Mouse (Mus musculus): ENCODE measurements at regions not wholly inside any gene's neighbourhood (a gene's known extent, or its start where the extent isn't known, plus 50 kb on each side); places are given as distances from the start of the nearest gene placed in this dataset.

DNA sequence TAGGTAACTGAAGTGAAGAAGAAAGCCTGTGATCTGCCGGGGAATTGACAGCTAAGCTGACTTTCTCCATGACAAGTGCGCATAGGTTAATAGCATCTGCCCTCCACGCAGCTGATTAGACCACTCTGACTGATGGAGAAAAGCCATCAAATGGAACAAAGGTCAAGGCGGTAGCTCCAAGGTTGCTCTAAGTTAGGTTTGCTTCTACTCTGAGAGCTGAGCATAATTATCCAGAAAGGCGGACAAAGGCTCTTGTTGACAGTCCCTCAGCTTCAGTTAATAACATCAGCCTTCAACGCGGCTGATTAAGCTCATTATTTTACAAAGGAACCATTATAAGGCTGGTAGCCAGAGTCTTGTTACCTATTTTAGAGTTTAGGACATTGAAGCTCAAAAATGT, 54.0 kb upstream of the Enpep start:
- Histone ChIP-seq H3K27ac (ENCODE audit: low read depth, low read length) (no peak overlapping the region), H3K4me1 (replicated peaks; ENCODE audit: control insufficient read depth, insufficient read depth, low read length) (no peaks in the 10 kb centered on the region), H3K9ac (ENCODE audit: low read depth, low read length) (no peak overlapping the region), H3K27me3 (replicated peaks; ENCODE audit: control insufficient read depth, insufficient read depth, low read length) (no peaks in the 10 kb centered on the region), H3K36me3 (ENCODE audit: control insufficient read depth, insufficient read depth) (no peaks in the 10 kb centered on the region), H3K4me2 (replicated peaks; ENCODE audit: low read depth) (no peak overlapping the region), H3K9me3 (ENCODE audit: control insufficient read depth) (no peaks in the 10 kb centered on the region), H3K4me3 (ENCODE audit: low read depth, low read length) (no peak overlapping the region)
- ATAC-seq: no peak
- WGBS: 55% methylated on average over 7 of the region's 7 CpGs
- no peak for TF ChIP-seq CTCF (IDR thresholded peaks at IDR 0.05; ENCODE audit: low read depth)

DNA sequence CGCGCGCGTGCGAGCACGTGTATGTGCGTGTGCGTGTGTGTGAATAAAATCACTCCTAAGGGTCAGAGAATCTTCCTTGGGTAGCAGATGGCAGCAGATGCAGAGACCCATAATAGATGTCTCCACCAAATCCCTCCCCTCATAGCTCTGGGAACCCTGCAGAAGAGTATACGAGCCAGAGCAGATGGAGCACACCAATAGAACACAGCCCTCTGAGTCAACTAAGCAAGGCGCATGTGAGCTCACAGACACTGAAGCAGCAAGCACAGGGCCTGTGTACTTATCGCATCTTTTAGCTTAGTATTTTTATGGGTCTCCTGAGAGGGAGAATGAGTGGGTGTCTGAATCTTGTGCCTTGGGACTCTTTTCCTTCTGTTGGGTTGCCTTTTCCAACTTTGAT, 58.0 kb upstream of the Enpep start:
- H3K4me3 ChIP-seq (ENCODE audit: low read depth, low read length): no peak overlapping the region
- no peak overlapping the region for H3K4me2 ChIP-seq (replicated peaks; ENCODE audit: low read depth)
- TF ChIP-seq CTCF (IDR thresholded peaks at IDR 0.05; ENCODE audit: low read depth): no peak
- no peak for ATAC-seq
- H3K36me3 ChIP-seq (ENCODE audit: control insufficient read depth, insufficient read depth): no peaks in the 10 kb centered on the region
- H3K27me3 ChIP-seq (replicated peaks; ENCODE audit: control insufficient read depth, insufficient read depth, low read length): no peaks in the 10 kb centered on the region
- 92% methylated on average over 11 of the region's 11 CpGs for WGBS
- H3K9me3 ChIP-seq (ENCODE audit: control insufficient read depth): no peaks in the 10 kb centered on the region
- no peaks in the 10 kb centered on the region for H3K4me1 ChIP-seq (replicated peaks; ENCODE audit: control insufficient read depth, insufficient read depth, low read length)
- no peak overlapping the region for H3K27ac ChIP-seq (ENCODE audit: low read depth, low read length)
- no peak overlapping the region for H3K9ac ChIP-seq (ENCODE audit: low read depth, low read length)

DNA sequence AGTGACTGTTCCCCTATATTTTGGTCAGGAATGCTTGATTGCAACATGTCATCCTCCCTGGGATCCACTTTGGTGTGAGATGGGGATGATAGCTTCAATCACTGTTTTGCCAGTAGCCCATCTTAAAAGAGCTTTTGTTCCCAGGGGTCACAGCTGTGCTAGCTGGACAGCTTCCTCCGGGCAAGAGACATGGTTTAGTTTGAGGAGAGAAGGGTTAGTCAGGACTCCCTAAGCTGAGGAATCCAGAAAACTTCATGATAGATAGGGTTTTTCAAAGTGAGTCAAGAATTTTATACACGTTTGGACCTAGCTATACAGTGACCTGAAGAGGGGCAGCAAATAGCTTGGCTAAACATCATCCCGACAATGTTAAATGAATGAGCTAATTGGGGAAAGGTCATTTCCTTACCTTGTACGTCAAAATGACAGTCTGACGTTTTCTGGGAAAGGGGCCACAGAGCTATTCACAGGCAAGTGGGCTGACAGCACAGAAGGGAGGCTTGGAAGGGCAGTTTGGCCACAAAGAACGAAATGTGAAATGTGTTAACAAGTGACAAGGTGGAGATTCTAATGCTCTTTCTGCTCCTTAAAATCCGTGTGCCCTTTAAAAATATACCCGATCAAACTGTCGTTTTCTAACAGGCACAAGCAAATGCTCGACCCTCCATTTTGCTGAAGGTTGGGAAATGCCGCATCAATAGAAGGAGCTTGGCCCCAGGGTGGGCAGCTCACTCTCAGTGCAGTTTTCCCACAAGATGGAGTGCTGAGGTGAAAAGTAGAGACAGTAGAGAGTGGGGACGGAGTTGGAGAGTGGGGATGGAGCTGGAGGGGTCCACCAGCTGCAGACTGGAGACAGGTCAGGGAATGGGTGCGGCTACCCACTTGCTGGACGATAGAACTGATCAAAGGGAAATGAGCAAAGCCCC, 59.6 kb upstream of the Enpep start:
- ATAC-seq: no peak
- 59% methylated on average over 14 of the region's 14 CpGs for WGBS

DNA sequence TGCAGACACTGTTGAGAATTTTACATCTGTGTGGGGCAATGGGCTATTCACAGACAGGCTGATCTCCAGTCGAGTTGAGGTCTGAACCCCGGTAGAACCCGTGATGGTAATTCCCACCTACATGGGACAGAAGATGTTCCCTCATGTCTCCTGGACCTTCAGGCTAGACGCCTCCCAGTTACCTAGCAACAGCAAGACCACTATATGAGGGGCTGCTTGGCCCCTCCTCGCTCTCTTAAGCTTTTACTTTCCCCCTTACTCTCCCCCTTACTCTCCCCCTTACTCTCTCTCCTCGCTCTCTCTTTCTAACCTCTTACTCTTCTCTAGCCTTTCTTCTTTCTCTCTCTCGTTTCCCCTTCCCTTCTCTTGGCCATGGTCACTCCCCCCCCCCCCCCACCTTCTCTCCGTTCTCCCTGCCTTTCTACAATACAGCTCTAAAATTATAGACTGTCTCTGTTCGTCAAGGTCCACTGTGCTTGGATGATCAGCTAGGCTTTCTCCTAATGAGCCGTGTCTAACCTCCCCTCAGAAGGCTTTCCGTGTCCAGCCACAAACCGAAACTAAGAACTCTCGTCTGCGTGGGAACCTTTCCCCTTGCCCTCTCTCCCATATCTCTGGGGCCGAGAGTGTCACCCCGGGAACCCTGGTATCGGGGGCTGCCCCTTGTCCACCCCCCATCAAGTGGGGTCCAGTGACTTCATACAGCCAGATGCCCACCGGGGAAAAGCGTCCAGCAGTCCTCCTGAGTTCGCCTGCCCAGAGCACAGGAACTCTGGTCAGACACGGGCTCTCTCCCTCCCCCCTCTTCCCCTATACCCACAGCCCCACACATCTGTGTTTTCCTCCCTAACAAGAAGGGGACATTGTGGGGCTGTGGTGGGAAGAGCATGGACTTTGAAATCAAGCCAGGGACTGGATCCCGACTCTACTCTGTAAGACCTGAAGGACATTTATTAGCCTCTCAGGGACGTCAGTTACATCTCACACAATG, 60.6 kb upstream of the Enpep start:
- WGBS: 85% methylated on average over 23 of the region's 23 CpGs
- Histone ChIP-seq H3K9me3 (ENCODE audit: control insufficient read depth) (no peaks in the 10 kb centered on the region), H3K27me3 (replicated peaks; ENCODE audit: control insufficient read depth, insufficient read depth, low read length) (no peaks in the 10 kb centered on the region), H3K4me1 (replicated peaks; ENCODE audit: control insufficient read depth, insufficient read depth, low read length) (no peaks in the 10 kb centered on the region), H3K36me3 (ENCODE audit: control insufficient read depth, insufficient read depth) (no peaks in the 10 kb centered on the region), H3K4me2 (replicated peaks; ENCODE audit: low read depth) (no peak overlapping the region), H3K9ac (ENCODE audit: low read depth, low read length) (no peak overlapping the region), H3K27ac (ENCODE audit: low read depth, low read length) (no peak overlapping the region), H3K4me3 (ENCODE audit: low read depth, low read length) (no peak overlapping the region)
- ATAC-seq: no peak
- TF ChIP-seq CTCF (IDR thresholded peaks at IDR 0.05; ENCODE audit: low read depth): no peak

More for the DNA sequence above, 59.6 kb upstream of the Enpep start:
- H3K4me1 ChIP-seq (replicated peaks; ENCODE audit: control insufficient read depth, insufficient read depth, low read length): no peaks in the 10 kb centered on the region
- H3K4me3 ChIP-seq (ENCODE audit: low read depth, low read length): no peak overlapping the region
- H3K27ac ChIP-seq (ENCODE audit: low read depth, low read length): no peak overlapping the region
- no peak overlapping the region for H3K9ac ChIP-seq (ENCODE audit: low read depth, low read length)
- H3K36me3 ChIP-seq (ENCODE audit: control insufficient read depth, insufficient read depth): no peaks in the 10 kb centered on the region
- no peak for TF ChIP-seq CTCF (IDR thresholded peaks at IDR 0.05; ENCODE audit: low read depth)
- H3K9me3 ChIP-seq (ENCODE audit: control insufficient read depth): no peaks in the 10 kb centered on the region
- H3K4me2 ChIP-seq (replicated peaks; ENCODE audit: low read depth): no peak overlapping the region
- no peaks in the 10 kb centered on the region for H3K27me3 ChIP-seq (replicated peaks; ENCODE audit: control insufficient read depth, insufficient read depth, low read length)

DNA sequence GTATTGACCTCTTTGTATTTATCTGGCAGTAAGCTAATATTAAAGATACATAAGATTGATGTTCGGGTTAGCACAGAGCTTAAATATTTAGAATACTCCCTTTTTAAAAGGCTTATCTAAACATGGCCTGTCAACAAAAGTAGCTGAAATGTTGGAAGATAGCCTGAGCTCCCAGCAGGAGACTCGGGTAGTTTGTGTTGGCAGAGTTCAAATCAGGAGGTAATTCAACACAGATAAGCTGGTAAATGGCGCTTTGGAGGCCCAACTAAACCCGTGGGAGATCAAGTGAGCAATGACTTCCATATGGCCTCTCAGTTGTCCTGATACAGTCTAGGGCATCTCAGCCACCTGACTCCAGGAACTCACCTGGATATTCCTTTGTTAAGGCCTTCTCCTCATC, 65.0 kb upstream of the Enpep start:
- H3K4me1 ChIP-seq (replicated peaks; ENCODE audit: control insufficient read depth, insufficient read depth, low read length): no peaks in the 10 kb centered on the region
- WGBS: 27% methylated on average over 4 of the region's 4 CpGs
- H3K4me3 ChIP-seq (ENCODE audit: low read depth, low read length): no peak overlapping the region
- no peak for TF ChIP-seq CTCF (IDR thresholded peaks at IDR 0.05; ENCODE audit: low read depth)
- no peak for ATAC-seq
- no peak overlapping the region for H3K4me2 ChIP-seq (replicated peaks; ENCODE audit: low read depth)
- no peaks in the 10 kb centered on the region for H3K36me3 ChIP-seq (ENCODE audit: control insufficient read depth, insufficient read depth)
- H3K9me3 ChIP-seq (ENCODE audit: control insufficient read depth): no peaks in the 10 kb centered on the region
- H3K9ac ChIP-seq (ENCODE audit: low read depth, low read length): no peak overlapping the region
- H3K27ac ChIP-seq (ENCODE audit: low read depth, low read length): no peak overlapping the region
- H3K27me3 ChIP-seq (replicated peaks; ENCODE audit: control insufficient read depth, insufficient read depth, low read length): no peaks in the 10 kb centered on the region

All from intestine, postnatal 0 days (tissue).